Mouse (Mus musculus) forelimb bud, embryonic 11.5 days (tissue): ENCODE data around the gene Scgb2b24.

Source experiments
- DNase-seq: peaks from one replicate; pipeline ENCODE4 v3.0.0-alpha.2; 2012; ENCODE audit warnings: low read depth, low spot score

The Scgb2b24 gene

DNA sequence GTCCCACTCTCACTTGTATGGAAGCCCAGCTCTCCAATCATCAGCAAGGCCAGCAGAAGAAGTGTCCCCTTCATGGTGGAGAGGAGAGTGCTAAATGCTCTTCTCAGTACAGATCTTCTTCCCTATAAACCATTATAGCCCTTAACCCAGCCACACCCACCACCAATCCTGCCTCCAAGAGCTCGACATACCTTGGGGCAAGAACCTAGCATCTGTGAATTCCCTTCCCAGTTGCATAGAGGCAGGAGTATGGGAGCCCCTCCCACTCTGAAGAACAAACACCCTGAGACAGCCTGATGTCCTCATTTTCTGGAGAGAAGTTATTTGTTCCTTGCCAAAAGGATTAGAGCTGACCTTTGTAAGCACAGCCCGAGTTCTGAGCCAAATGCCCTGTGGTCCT is at the start of gene Scgb2b24:
Gene Scgb2b24, minus strand, starts transcription at position 101 of the 400 bp plus-strand sequence.
- DNase-seq, result no peak

GRCm38 (mm10) chr7:33743499-33743898 is 4.4 kb upstream of the Scgb2b24 start, which contains the start of gene Scgb1b24:
Scgb1b24 (plus strand) TSS chr7:33743799.
- no peak for DNase-seq

DNA sequence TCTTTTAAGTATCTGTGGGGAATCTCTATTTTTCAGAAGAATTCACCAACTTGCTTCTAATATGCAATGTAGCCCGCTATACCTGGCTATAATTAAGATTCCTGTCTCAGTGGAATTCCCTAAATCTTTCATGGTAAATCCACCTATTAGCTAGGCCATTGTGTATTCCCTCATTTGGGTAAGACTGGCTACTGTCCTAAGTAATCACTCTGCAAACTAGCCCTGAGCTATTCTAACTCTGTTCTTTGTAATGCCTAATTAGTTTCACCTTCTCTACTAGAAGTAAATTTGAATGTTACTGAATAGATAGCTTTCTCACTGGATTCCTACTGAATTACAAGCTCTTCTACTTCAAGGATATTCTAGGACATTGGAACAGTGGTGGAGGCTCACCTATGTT is 49.2 kb downstream of the Scgb2b24 start:
- no peak for DNase-seq
